Mouse (Mus musculus) stomach, postnatal 0 days (tissue): ENCODE data around the gene Atp6v0a1.

ENCODE experiments used
- CTCF ChIP-seq: IDR thresholded peaks from 2 replicates; pipeline ENCODE4 v1.5.1; 2016; ENCODE audit warnings: antibody characterized with exemption, low read depth, mild to moderate bottlenecking, moderate library complexity
- EP300 ChIP-seq: optimal IDR thresholded peaks from 2 replicates; pipeline ENCODE3; 2016; ENCODE audit warnings: antibody characterized with exemption

- TF ChIP-seq EP300 (no peak), CTCF (no peak)
Observed at GRCm38 (mm10) chr11:101051617-101052016, 42.4 kb downstream of the Atp6v0a1 start.
